Mouse (Mus musculus) CD4-positive, CD25-positive, alpha-beta regulatory T cell, adult 2 months (primary cell): ENCODE measurements around the gene Slc9a9.

Source experiments
- DNase-seq: peaks from one replicate; pipeline ENCODE4 v3.0.0-alpha.2; 2012; ENCODE audit warnings: low read depth, low spot score

Slc9a9 gene

DNA sequence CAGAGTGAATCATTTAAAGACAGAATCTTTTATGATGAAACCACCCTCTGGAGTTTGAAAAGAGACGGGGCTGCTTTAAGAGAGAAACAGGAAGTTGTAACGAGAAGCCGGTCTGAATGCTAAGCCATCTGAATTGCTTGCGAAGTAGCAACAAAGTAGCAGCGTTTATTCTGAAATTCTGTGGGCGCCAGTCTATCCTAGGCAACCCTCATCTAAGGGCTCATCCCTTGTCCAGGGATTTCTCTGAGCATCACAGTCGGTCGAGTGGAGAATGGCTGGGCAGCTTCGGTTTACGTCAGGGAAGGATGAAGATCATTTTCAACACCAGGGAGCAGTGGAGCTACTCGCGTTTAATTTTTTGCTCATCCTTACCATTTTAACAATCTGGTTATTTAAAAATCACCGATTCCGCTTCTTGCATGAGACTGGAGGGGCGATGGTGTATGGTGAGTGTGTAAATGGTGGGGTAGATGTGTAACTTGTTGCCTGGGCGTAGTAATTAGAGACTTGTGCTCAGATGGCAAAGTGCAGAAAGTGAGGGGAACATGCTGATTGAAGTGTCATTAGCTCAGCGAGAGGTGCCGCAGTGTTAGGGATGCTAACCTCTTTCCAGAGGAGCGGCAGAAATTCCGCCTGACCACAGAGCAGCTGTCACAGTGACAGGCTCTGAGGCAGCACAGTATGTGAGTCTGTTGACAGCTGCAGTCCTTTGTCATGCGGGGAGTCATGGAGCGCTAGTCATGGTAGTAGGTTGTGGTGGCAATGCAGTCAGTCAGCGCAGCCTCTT lies at the start of gene Slc9a9:
Slc9a9 (plus strand) TSS at position 119 of the 787 bp plus-strand sequence.
- peak; percentile 58 for DNase-seq

DNA sequence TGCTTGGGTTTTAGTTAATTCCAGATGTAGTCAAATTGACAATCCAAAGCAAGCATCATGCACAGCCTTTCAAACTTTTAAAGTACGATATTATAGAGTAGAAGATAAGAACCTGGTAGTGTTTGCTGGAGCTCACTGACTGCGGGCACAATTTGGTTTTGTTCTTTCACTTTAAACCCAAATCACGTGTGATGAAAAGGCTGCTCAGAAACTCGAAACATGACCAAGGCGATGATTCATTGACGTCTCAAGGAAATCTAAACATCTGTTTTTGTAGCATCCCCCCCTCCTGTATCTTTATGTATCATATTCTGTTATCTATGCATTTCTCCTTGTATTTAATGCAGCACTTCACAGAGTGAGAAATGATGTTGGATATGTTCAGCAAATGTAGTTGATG lies 49.4 kb upstream of the Slc9a9 start:
- DNase-seq = peak; percentile 65

DNA sequence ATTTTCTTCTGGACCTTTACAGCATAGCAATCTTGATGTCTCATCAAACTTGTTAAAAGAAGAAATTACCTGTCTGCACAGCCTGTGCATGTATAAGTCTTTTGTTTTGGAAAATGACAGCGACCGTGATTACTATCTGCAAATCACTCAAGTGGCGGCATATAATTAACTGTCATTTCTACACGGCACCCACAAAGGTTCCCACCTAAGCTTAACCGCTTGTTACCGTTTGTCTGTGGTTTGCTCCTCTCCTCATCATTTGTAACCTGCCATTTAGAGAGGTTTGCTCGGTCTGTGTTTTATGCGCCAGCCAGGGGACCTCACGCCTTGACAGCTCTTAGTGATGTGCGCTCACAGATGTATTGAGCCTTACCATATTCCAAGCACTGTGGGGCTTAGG lies 48.9 kb upstream of the Slc9a9 start:
- peak; percentile 63 for DNase-seq

DNA sequence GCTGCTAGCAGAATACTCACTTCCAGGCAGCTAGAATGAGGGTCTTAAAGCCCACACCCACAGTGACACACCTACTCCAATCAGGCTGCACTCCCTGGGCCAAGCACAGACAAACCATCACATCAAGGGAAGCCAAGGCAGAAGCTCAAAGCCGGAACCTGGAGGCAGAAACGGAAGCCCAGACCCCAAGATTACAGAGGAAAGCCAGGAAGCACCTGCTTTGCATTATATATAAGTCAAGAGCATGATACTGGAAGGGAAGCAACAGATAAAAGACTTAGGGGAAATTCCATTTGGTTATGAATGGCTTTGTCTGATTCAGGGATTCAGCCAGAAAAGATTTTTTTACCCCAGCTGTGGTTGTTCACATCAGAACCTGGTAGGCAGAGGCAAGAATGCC lies 47.8 kb upstream of the Slc9a9 start:
- DNase-seq = peak; percentile 12

DNA sequence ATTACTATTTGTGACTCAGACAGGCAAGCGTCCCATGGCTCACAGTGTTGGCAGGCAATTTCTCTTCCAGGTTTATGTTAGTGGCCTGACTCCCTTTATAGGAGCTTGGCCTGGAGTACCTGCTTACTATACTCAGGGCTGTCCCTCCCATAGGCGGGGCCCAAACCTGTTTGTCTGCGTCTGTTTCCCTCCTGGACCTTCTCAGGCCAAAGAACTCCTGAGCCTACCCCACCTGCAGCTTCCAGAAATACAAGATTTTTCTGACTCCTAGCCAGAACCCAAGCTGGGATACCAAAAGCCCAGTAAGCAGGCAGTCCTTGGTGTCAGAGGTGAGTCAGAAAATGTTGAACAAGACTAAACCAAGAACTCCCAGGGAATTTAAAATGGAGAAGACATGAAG lies 43.0 kb upstream of the Slc9a9 start:
- DNase-seq = no peak

DNA sequence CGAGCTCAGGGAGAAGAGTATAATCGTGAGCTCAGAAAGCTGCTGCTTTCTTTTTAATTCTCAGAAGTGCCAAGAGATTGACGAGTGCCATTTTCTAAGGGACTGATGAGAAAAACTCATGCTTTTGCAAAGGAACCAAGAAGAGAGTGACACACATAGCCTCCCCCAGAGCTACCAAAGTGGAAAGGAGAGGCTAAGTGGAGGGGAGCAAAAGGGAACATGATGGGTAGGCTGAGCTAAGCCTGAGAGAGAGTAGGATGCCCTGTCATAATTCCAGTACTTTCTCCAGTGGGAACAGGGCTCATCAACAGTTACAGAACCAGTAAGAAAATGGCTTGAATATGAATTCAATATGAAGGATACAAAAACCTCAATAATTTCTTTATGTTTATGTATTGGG lies 40.8 kb upstream of the Slc9a9 start:
- no peak for DNase-seq

DNA sequence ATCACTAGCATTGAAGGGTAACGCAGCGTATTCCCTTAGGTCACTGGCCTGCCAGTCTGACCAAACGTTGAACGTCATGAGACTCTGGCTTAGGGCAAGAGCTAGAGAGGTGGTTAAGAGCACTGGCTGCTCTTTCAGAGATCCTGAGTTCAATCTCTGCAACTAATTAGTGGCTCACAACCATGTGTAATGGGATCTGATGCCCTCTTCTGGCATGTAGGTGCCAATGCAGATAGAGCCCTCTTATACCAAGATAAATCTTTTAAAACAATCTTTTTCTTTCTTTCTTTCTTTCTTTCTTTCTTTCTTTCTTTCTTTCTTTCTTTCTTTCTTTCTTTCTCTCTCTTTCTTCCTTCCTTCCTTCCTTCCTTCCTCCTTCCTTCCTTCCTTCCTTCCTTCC lies 35.4 kb upstream of the Slc9a9 start:
- peak; percentile 10 for DNase-seq

DNA sequence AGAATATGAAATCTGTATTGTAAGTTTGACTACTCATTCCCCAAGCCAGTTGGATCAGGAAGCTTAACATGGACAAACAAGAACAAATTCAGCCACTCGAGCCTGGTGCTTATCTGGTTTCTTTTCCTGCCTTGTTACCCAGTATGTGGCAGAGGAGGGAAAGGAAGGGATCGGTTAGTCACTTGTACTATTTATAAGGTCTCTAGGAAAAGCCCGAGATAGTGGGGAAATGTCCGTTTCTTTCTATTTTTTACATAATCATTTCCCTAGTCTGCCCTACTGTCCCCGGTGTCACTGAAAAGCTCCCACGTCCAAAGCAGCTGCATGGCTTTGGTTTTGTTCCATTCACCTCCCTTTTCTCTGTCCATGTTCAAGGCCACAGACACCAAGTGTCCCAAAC lies 24.1 kb upstream of the Slc9a9 start:
- DNase-seq = no peak

DNA sequence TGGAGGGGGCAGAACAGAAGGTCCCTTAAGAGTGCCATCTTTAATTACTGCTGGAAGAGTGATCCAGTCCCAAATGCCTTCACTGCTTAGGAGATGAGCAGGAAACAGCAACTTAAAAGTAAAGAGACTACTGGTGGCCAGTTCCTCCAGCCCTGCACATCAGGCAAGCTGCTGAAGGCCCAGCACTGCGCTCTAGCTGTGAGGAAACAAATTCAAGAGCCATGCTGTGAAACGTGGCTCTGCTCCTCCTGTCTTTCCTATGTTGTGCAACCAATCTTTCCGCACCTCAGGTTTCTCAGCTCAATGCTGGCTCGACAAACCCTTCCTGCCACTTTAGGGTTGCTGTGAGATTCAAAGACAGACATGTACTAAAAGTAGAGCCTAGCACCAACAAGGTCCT lies 22.3 kb upstream of the Slc9a9 start:
- no peak for DNase-seq

DNA sequence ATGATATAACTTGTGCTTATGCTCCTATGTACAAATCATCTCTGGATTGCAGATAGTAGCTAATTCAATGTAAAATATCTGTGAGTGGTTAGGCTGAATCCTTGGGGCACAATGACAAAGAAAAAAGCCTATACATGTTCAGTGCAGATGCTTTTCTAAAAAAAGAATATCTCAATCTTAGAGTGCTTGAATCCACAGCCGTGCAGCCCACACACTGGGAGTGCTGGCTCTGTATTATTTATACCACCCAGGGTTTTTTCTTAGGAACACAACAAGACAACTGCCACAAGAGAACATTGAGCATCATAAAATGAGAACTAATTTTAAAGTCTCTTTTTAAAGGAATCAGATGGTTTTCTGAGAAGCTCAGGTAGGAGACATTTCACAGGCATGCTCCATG lies 19.7 kb upstream of the Slc9a9 start:
- no peak for DNase-seq

DNA sequence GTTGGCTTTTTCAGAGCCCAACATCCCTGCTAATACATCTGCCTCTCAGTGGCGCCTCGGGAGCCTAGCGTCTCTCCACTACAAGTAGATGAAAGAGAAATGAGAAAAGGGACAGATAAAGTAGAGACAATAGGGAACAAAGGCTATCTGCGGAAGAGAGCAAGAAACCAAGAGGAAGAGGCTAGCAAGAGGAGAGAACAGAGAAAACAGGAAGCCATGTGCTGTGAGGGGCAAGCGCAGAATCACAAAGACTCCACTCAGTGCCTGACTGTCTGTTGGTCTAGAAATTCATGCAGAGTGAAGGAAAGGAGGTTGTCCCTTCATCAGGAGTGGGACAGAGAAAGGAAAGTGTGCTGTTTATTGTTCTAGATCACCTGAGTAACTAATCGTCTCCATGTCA lies 16.5 kb upstream of the Slc9a9 start:
- DNase-seq = no peak

DNA sequence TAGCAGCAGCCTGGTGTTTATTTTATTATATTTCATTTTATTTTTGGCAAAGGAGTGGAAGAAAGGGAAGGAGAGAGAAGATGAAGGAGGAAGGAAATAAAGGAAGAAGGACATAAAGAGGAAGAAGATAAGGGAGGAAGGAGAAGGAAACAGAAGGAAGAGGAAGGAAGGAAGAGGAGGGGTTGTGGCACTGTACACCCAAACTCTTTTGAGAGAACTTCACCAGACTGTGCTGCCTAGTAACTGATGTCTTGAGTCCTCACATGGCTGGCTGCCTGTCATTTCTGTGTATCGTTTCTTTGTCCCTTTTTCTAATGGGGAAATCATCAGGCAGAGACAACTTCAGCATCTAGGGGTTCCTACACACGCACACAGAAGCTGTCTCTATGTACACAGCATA lies 15.9 kb upstream of the Slc9a9 start:
- no peak for DNase-seq

DNA sequence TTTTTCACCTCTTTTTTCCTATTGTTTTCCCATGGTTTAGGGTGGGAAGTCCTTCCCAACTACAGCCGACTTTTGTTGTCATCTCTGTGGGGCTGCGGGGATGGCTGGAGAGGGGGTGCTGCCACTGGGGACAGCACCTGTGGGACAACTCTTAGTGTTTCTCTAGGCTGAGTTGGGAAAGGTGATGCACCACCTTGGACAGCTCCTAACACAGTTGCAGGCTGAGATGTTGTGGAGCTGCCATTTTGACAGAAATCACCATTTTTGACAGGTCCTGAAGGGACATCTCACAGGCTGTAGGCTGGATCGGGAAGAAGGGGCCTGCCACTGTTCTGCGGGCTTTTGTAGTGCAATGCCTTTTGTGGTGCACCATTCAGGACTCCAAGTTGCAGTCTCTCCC lies 13.4 kb upstream of the Slc9a9 start:
- no peak for DNase-seq

DNA sequence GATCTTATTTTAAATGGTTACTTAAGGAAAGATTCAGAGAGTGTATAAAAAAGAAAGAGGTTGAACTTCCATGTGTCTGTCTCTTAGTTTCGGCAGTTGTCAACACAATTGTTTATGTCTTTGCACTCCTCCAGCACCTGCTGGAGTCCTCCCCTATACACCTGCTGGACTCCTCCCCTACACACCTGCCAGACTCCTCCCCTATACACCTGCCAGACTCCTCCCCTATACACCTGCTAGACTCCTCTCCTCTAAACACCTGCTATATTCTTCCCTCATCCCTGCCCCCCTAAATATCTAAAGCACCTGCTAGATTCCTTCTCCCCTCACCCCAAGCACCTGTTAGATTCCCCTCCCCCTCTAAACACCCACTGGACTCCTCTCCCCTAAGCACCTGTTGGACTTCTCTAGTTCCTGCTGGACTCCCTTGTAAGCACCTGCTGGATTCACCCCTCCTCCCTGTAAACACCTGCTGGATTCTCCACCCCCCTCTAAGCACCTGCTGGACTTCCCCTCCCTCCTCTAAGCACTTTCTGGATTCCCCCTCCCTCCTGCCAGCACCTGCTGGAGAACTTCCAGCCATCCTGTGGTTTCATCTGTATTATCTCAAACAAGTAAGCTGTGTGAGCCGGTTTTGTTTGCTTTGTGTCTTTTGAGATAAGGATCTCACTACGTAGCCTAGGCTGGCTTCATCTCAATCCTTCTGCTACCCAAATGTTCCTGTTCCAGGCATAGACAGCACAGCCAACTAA lies 10.1 kb upstream of the Slc9a9 start:
- no peak for DNase-seq

DNA sequence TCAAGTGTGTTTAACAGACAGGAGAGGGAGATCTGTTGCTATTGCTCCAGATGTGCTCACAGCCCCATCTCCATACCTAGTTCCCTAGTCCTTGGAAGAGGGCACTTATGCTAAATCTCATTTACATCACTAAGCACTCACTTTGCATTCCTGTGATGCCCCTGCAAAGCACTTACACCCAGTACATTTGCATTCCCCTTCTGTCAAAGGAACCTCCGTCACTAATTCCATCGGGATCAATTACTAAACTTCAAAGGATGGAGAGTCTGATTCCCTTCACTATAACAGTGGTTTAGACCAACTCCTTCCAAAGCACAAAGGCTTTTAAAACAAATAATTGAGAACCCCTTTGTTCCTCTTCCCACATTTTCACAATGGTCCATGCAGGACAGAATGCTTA lies 7.9 kb upstream of the Slc9a9 start:
- no peak for DNase-seq

DNA sequence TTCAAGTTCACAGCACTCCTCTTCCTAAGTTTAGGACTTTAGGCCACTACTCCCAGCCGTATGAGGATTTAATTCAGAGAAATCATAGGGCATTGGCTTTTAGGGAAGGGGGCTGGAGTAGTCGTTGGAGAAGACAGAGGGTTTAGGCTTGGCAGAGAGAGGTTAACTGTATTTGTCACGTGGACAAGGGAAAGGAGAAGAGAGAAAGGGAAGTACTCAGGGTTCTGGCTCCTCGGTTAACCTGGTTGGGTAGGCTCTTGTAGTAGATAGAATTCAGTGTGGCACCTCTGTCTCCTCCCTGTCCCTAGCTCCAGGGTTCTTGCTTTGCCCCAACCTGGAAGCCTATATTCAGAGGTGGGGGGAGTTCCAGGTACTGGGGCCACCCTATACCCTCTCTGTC lies 4.5 kb upstream of the Slc9a9 start:
- no peak for DNase-seq

DNA sequence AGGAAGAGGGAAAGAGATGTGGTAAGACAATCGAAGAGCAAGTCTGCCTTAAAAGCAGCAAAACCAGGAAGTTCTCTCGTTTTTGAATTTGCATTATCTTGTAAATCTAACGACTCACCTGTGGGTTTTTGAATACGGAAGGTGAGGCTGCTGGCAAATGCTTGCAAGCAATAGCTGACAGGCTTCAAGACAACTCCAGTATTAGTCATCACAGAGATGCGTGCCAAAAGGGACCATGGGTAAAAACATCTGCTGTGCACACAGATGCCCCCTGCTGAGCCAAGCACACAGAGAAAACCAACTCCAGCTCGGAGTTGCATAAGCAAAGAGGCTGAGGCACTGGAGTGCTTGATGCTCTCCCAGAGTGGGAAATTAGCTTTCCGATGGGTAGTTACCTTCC lies 1.1 kb upstream of the Slc9a9 start:
- DNase-seq = peak; percentile 83

DNA sequence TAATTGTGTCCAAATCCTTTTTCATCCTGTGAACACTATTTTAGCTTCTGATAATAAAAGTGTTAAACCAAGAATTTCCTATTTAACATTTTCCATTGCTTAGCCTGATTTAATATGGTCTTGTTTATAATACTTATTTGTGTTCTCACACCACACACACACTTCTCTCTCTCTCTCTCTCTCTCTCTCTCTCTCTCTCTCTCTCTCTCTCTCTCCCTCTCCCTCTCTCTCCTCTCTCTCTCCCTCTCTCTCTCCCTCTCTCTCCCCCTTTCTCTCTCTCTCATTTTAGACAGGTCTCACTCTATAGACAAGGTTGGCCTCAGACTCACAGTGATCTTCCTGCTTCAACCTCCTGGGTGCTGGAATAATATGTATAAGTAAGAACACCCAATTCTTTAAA lies 995 bp downstream of the Slc9a9 start:
- no peak for DNase-seq

DNA sequence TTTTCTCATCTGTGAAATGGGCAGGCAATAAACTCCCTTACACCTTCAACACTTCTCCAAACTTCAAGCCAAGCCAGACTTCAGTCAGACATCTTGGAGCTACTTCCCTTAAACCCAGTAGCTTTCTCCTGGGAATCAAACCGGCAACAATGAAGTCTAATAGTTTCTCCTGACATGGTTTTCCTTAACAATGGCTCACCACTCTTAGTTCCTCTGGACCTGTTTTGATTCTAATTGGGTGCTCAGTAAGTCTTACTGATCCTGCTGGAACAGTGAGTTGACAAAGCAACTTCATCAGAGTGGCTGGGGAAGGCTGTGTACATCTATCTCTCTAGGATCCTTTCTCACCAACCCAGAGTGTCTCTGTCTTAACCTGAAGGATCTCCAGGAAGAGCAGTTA lies 5.0 kb downstream of the Slc9a9 start:
- DNase-seq = no peak

DNA sequence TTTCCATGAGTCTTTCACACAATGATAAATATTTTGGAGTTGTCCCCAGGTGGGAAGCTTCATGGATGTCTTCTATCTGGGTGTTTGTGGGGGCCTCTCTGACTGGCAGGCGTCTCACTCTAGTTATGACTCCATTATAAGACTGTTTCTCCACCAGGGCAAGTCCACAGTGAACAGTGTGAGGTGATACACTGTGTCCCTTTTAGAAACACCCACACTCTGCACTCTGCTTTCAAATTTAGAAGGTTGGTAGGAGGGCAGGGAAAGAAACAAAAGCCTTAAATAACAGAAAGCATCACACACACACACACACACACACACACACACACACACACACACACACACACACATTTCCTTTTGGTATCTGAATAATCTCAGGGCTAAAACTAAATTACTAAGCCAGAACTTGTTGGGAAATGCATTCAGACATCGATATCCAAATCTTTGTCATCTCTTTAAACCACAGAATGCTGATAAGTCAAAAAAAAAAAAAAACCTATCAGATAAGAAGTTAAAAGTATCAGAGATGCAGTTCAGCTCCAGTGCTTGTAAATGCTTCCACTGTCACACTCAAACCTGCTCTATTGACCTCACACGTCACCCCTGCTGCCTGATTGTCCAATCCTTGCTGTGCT lies 8.4 kb downstream of the Slc9a9 start:
- DNase-seq = peak; percentile 27

DNA sequence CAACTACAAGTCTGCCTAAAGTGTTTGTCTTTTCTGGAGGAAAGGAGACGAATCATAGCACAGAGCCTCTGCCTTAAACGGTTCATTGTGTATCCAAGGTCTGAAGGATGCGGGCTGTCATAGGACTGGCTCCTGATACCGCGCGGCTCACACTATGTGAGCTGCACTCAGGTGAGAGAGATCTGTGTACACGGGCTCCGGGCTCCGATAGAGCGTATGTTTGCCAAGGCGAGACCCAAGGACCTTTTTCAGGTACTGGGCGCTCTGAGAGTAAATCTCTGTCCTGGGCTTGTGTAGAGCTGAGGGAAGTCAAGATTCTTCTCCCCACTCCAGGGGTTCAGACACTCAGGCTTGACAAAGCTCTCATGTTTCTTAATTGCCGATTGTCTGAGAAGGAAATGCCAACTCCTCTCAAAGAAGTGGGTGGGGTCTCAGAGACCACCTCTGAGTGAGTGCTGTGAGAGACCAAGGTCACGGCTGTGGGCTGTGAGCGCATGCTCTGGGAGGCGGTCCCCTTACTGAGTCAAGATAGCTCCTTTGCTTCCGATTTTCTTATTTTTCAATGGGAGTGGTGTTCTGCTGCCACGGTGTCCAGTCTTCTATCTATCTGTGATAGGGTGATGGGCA lies 10.9 kb downstream of the Slc9a9 start:
- DNase-seq = no peak

DNA sequence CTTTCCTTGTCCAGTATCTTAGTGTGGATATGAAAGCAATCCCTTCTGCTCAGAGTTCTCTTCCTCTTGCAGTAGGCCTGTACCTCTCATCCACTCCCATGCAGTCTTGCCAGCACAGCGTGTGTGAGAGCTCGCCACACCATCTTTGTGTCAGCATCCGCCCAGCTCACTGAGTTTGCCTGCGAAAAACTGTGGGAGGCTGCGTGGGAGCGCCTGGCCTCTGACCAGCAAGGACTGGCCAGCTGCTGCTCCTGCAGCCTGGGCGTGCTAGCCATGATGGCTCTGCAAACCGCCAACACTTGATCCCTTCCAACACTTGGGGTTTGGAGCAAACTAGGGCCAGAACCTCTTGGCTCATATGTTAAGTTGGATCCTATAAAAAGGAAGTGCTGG lies 11.4 kb downstream of the Slc9a9 start:
- DNase-seq = no peak
